Mouse (Mus musculus): Measurements from ENCODE around the gene Ptgr1.

Ptgr1 gene

DNA sequence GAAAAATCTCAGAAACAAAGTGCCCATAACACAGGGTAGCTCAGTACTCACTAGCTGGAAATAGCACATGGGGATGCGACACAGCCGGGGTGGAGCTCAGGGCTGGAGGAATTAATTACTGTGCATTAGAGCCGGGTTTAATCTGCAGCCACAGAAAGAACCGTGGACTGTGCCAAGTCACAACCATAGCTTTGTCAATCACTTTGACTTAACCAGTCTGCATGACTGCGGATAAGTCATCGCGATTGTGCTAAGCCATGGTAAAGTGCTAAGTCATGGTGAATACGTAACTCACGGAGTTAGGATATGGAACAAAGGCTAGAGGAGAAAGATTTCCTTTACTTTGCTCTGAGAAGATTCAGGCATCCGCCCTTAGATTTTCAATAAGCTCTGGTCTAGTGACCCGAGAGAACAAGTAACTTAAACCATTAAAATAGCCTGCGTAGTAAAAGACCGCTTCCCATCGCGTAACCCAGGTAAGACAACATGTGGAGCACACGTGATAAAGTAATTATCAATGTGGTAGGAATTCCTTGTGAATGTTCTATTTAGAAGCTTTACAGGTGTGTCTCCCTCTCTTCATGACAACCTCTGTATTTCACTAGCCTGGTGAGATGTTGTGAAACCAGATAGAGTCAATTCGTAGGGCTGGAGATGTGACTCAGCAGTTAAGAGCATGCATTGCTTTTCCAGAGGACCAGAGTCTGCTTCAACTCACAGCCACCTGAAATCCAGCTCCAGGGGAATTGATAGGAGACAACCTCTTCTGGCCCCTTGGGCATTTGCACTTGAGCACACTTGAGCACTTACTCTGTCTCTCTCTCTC lies 3.9 kb upstream of the Ptgr1 start:
- no peak for DNase-seq (ENCODE audit: low spot score in 2 of 2)

DNA sequence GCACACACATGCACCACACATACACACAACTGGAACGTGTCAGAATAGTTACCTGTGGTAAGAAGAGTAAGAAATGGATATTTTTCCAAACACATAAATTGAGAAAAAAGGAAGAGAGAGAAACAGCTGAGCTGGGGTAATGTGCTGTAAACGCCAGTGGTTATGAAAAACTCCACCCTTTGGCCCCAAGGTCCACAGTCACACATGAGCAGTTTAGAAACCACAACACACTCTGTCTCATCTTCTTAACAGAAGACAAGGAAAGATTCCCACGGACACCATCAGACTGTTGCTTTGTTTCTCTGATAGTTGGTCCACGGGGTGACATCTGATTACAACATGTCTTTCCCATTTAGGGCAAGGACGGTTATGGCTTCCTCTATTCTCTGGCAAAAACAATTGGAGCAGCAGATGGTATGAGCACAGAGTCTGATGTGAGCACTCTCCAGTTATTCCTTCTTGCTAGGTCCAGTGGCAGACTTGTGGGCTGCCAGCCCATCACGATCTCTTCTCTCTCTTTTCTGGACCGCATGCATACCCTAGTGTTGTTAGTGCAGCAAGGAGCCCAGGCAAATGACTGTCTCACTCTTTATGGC lies 2.5 kb upstream of the Ptgr1 start:
- no peak for DNase-seq (ENCODE audit: low spot score in 2 of 2)

DNA sequence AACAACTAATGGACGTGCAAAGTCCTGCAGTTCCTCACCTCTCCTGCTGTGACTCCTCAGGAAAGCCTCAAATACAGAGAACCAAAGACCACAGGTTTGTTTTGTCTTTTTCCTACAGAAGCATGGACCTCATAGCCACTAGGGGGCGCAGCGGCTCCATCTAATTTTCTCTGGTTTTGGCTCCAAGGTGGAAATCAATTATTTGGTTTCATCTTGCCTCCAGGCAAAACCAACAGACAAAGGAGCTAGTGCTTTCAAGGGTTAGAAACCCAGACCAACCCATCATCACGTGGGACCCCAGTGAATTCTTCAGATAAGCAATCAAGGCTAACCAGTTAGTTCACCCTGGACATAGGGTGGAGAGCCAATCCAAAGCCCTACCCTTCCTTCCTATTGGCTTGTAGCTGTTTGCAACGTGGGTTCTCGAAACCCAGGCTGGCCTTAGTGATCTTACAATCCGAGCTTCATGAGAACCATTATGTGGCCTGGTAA lies 1.7 kb downstream of the Ptgr1 start:
- peak; percentile 74 to 80 for DNase-seq (ENCODE audit: low spot score in 2 of 2)

GRCm38 (mm10) chr4:58982806-58983205 lies 4.1 kb downstream of the Ptgr1 start:
- no peak for DNase-seq (ENCODE audit: low spot score in 2 of 2)

GRCm38 (mm10) chr4:58981421-58981820 lies 5.5 kb downstream of the Ptgr1 start:
- no peak for DNase-seq (ENCODE audit: low spot score in 2 of 2)

GRCm38 (mm10) chr4:58975711-58976110 lies 11.2 kb downstream of the Ptgr1 start:
- no peak for DNase-seq (ENCODE audit: low spot score in 2 of 2)

DNA sequence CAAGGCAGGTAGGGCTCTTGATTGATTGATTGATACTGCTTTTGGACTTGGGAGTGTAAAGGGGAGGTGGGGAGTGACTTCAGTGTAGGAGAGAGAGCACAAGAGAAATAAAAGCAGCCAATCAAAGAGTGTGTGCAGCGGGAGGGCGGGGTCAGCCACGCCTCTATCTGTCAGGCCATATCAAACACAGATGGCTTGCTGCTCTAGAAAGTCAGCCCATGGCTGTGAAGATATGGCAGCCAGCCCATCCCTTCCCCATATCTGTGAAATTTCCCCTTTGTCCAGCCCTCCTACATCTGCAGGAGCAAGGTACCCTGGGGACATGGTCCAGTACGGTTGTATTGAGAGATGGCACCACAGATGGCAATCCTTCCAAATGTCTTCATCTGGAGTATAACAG lies 16.2 kb downstream of the Ptgr1 start:
- DNase-seq (ENCODE audit: low spot score in 2 of 2) = no peak

- DNase-seq (ENCODE audit: low spot score in 2 of 2) = no peak
Measured at GRCm38 (mm10) chr4:58965136-58965535, 21.8 kb downstream of the Ptgr1 start.

GRCm38 (mm10) chr4:58963271-58963670 lies 23.6 kb downstream of the Ptgr1 start:
- DNase-seq (ENCODE audit: low spot score in 2 of 2) = no peak

GRCm38 (mm10) chr4:58961719-58962118 lies 25.2 kb downstream of the Ptgr1 start:
- DNase-seq (ENCODE audit: low spot score in 2 of 2) = no peak

GRCm38 (mm10) chr4:58952630-58953029 lies 34.3 kb downstream of the Ptgr1 start:
- no peak for DNase-seq (ENCODE audit: low spot score in 2 of 2)

GRCm38 (mm10) chr4:58948391-58948790 lies 38.5 kb downstream of the Ptgr1 start:
- DNase-seq (ENCODE audit: low spot score in 2 of 2) = no peak

GRCm38 (mm10) chr4:58944695-58945094 lies 42.2 kb downstream of the Ptgr1 start:
- DNase-seq (ENCODE audit: low spot score in 2 of 2) = no peak

- DNase-seq (ENCODE audit: low spot score in 2 of 2) = no peak
Measured at GRCm38 (mm10) chr4:58944206-58944553, 42.7 kb downstream of the Ptgr1 start.

- peak; percentile 80 to 84 for DNase-seq (ENCODE audit: low spot score in 2 of 2)
Measured at GRCm38 (mm10) chr4:58943420-58944205, 43.3 kb downstream of the Ptgr1 start, which contains the start of gene Zkscan16. Zkscan16 (plus strand) TSS chr4:58943628.

GRCm38 (mm10) chr4:58942942-58943341 lies 44.0 kb downstream of the Ptgr1 start:
- no peak for DNase-seq (ENCODE audit: low spot score in 2 of 2)

- DNase-seq (ENCODE audit: low spot score in 2 of 2) = no peak
Measured at GRCm38 (mm10) chr4:58941638-58942037, 45.3 kb downstream of the Ptgr1 start.

- no peak for DNase-seq (ENCODE audit: low spot score in 2 of 2)
Measured at GRCm38 (mm10) chr4:58935846-58936245, 51.1 kb downstream of the Ptgr1 start.

- DNase-seq (ENCODE audit: low spot score in 2 of 2) = peak in 1 of 2 experiments; percentile 44
Measured at GRCm38 (mm10) chr4:58934746-58935476, 52.0 kb downstream of the Ptgr1 start.

DNA sequence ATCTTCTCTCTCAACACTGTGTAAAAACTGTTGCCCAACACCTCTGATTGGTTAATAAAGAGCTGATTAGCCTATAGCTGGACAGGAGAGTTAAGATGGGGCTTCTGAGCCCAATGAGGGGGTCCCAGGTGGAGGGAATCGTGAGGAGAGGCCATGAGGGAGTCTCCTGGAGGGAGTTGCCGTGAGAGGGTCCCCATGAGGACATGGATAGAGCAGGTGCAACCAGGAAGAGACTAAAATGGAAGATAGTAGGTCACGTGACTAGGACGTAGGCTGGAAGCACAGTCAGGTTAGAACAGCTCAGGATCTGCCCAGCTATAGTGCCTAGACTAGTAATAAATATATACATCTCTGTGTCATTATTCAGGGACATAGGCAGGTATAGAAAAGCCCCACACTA lies 52.6 kb downstream of the Ptgr1 start:
- no peak for DNase-seq (ENCODE audit: low spot score in 2 of 2)

DNA sequence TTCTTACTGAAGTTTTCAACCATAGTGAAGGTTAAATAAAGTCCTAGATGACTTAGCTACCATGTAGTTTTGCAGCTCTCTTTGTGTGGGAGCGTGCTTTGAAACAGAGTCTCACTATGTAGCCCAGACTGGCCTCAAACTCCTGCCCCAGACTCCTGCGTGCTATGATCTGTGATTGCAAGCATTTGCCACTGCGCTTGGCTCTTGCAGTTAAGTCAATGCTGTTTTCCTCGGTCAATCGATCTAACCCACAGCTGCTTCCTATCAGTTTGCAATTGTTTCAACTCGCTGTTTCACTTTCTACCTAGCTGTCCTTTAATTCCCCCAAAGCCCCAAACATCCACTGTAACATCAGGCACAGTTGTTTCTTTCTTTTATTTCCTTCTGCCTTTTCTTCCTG lies 54.4 kb downstream of the Ptgr1 start:
- DNase-seq (ENCODE audit: low spot score in 2 of 2) = no peak

DNA sequence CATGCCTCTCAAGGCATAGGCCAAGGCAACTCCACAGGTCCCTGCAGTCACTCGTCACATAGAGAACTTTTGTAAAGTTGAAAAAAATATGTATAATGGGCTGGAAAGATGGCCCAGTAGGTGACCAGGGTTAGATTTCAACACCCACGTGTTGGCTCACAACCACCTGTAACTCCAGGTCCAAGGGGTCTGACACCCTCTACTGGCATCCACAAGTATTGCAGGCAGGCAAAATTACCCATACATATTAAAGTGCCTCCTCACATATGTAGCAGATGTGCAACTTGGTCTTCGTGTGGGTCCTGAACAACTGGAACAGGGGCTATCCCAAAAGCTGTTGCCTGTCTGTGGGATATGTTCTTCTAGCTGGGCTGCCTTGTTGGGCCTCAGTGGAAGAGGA lies 59.3 kb downstream of the Ptgr1 start:
- DNase-seq (ENCODE audit: low spot score in 2 of 2) = no peak

All from urinary bladder, postnatal 4 days (tissue).